In genomic region chr16:29728769-29729481, GRCm38 (mm10) we compare ENCODE assay signal across 8 mouse cellular contexts.
DNase-seq lines count a peak whose midpoint lies in the region; ATAC-seq lines count a peak whose summit lies in the region.

No protein-coding gene starts in this region.

- intact Hi-C loops in gastrocnemius, postnatal 14 days (cut with DNase I; ENCODE audit: low total_unique reads) = loop anchor here (5.0 kb wide), 1 partner anchor 338 kb away; no protein-coding TSS in a partner anchor

- 19% methylated on average over 10 of the region's 10 CpGs for WGBS in limb, embryonic 12.5 days

- H3K9me3 ChIP-seq in limb, embryonic 12.5 days = no peaks in the 10 kb centered on the region

- peaks cover 45% of the 10 kb centered on the region for H3K4me1 ChIP-seq in limb, embryonic 12.5 days (replicated peaks)

- ATAC-seq in CD4-positive, CD25-positive, alpha-beta regulatory T cell, adult 4 months = no peak
- ATAC-seq in common myeloid progenitor, adult 5-6 weeks (replicated peaks; ENCODE audit: low read depth, poor library complexity, severe bottlenecking) = peak; percentile 59; the same call in 1 of the 2 replicates
- peak; percentile 66; the same call in 1 of the 2 replicates for ATAC-seq in limb, embryonic 12.5 days (ENCODE audit: insufficient number of reproducible peaks, insufficient read depth, low FRiP score, low TSS enrichment, low read depth)

- peak overlapping the region; percentile 19; the same call in 1 of the 2 replicates for H3K4me2 ChIP-seq in limb, embryonic 12.5 days

- peaks cover 52% of the 10 kb centered on the region for H3K27me3 ChIP-seq in limb, embryonic 12.5 days

- no peak overlapping the region for H3K4me3 ChIP-seq in limb, embryonic 12.5 days (replicated peaks)

- no peak overlapping the region for H3K9ac ChIP-seq in limb, embryonic 12.5 days (replicated peaks)

- no peaks in the 10 kb centered on the region for H3K36me3 ChIP-seq in limb, embryonic 12.5 days

- H3K27ac ChIP-seq in limb, embryonic 12.5 days = no peak overlapping the region

- DNase-seq in CD4-positive, CD25-positive, alpha-beta regulatory T cell, adult 2 months (ENCODE audit: low read depth, low spot score) = peak; percentile 84
- peak; percentile 80 for DNase-seq in gastrocnemius, postnatal 14 days
- DNase-seq in kidney, adult 8-10 months = peak; percentile 65 to 86
- peak; percentile 16 to 56 for DNase-seq in monocyte, adult 2 months (ENCODE audit: low read depth in 1 of 2, low spot score in 2 of 2)
- DNase-seq in spleen, postnatal 4 days (ENCODE audit: low spot score in 2 of 2) = peak; percentile 64 to 90
